Mouse (Mus musculus): ENCODE data around the gene Hist1h4f.

Hist1h4f gene

GRCm38 (mm10) chr13:23534368-23535131 lies 16.9 kb downstream of the Hist1h4f start:
- peak; percentile 57 to 76 for DNase-seq (ENCODE audit: low spot score in 2 of 2)

- peak; percentile 83 to 88 for DNase-seq (ENCODE audit: low spot score in 2 of 2)
Observed at GRCm38 (mm10) chr13:23533560-23534367, 17.7 kb downstream of the Hist1h4f start, which contains the start of gene Hist1h2af. Gene Hist1h2af (plus strand): TSS chr13:23533906.

DNA sequence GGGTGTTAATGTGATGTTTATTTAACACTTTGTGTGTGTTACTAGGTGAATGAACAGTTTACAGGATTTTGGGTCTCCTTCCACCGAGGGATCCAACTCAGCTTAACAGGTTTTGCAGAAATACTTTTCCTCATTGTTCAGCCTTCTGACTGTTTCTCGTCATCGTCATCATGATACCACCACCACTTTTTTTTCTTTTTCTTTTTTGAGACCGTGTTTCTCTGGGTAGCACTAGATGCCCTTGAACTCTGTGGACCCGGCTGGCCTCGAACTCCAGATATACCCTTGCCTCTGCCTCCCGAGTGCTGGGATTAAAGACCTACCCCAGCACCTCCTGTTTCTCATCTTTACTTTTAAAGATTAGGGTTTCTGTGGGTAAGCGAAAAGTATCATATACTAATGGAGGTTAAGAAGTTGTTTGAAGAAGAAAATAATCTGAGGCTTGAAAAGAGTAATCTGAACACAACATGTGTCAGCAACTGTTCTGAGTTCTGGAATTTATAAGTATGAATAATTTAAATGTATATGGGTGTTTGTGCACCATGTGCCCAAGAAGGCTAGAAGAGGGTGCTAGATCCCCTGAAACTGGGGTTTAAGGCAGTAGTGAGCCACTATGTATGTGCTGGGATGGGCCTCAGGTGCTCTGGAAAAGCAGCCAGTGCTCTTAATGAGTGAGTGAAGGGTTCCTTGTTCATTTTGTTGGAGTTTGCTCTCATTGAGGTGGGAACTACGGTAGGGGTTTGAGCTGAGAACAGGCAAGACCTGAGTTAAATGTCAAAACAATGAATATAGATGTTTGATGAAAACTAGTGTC lies 19.0 kb downstream of the Hist1h4f start:
- DNase-seq (ENCODE audit: low spot score in 2 of 2), result peak; percentile 51 to 71

GRCm38 (mm10) chr13:23530901-23531875 lies 20.3 kb downstream of the Hist1h4f start, which contains the start of gene Hist1h4h:
Gene Hist1h4h (plus strand): TSS chr13:23531050.
- peak; percentile 97 for DNase-seq (ENCODE audit: low spot score in 2 of 2)

- DNase-seq (ENCODE audit: low spot score in 2 of 2), result peak; percentile 72 to 84
Observed at GRCm38 (mm10) chr13:23530181-23530900, 21.1 kb downstream of the Hist1h4f start.

DNA sequence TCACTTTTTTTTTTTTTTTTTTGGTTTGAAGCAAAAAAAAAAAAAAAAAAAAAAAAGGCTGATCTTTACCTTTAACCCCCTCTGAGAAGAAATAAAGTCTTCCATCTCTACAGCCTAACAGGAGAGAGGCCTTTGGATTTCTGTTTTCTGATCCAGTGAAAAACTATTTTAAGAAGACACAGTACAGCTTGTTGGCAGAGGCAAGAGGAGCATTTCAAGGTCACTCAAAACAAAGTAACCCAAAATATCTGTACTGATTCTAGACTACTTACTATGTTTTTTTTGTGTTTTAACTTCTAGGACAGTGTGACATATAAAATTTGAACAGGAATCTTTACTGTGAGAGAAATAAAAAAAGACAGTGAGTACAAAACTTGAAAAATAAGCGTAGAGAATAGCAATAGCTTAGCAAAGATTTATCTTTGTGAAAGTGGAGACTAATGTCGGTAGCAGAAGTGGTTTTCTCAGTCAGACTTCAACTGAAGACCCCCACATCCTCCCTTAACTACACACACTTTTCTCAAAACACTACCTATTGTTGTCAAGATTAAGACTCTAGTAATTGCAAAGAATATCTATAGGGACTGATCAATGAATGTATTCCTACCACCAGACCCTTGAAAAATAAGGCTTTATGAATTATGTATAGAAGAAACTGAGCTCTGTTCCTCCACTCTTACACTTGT lies 21.8 kb downstream of the Hist1h4f start:
- no peak for DNase-seq (ENCODE audit: low spot score in 2 of 2)

- no peak for DNase-seq (ENCODE audit: low spot score in 2 of 2)
Observed at GRCm38 (mm10) chr13:23529005-23529404, 22.4 kb downstream of the Hist1h4f start.

DNA sequence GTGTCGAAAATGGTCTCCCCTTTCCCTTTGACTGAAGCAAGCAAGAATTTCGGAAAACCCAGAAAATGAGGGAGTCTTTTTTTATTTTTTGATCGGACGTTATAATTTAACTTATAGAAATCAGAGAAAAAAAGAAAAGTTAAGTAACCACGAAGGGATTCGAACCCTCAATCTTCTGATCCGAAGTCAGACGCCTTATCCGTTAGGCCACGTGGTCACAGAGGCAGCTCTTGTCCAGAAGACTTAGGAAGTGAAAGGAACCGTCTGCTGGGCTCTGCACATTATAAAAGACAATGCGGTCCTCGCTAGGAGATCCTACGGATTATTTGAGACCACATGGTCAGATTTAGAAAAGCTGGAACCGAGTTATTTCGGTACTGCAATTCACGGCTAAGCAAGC lies 25.1 kb downstream of the Hist1h4f start:
- DNase-seq (ENCODE audit: low spot score in 2 of 2), result peak; percentile 91 to 95

GRCm38 (mm10) chr13:23525901-23526300 lies 25.5 kb downstream of the Hist1h4f start:
- DNase-seq (ENCODE audit: low spot score in 2 of 2), result peak in 1 of 2 experiments; percentile 62

DNA sequence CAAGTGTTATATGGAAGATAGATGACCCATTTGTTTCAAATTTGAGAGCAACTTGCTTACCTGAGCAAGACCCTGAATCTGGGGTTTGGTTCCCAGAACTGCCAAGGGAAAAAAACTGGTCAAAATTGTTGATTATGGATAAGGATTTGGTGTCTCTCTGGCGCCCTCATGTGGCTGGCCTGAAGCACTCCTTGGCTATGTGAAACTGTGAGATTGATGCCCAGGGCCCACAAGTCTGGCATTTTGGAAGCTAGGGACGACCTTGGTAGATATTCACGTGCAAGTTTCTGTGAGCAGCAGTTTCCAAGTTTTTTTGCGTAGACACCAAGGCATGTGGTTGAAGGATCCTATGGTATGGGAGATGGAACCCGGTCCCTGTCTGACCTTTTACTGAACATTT lies 26.8 kb downstream of the Hist1h4f start:
- peak; percentile 77 to 92 for DNase-seq (ENCODE audit: low spot score in 2 of 2)

GRCm38 (mm10) chr13:23523976-23524375 lies 27.5 kb downstream of the Hist1h4f start:
- DNase-seq (ENCODE audit: low spot score in 2 of 2), result no peak

- DNase-seq (ENCODE audit: low spot score in 2 of 2), result peak; percentile 84 to 92
Observed at GRCm38 (mm10) chr13:23521703-23522102, 29.7 kb downstream of the Hist1h4f start.

DNA sequence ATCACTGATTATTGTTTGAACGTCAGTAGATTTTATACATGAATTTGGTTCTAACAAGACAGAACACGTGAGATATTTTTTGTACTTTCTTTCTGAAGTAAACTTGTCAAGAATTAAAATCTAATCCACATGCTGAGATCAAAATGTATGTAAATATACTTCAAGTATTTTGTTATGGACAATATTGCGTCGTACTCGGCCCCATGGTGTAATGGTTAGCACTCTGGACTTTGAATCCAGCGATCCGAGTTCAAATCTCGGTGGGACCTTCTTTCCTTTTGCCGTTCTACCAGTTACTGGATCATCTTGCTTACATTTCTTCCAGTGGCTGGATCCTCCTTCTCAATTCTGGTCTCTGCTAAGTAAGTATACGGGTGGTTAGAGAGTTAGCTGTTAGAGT lies 32.0 kb downstream of the Hist1h4f start:
- peak; percentile 80 to 91 for DNase-seq (ENCODE audit: low spot score in 2 of 2)

GRCm38 (mm10) chr13:23518885-23519284 lies 32.6 kb downstream of the Hist1h4f start:
- DNase-seq (ENCODE audit: low spot score in 2 of 2), result peak; percentile 87 to 93

- DNase-seq (ENCODE audit: low spot score in 2 of 2), result no peak
Observed at GRCm38 (mm10) chr13:23518295-23518603, 33.2 kb downstream of the Hist1h4f start.

DNA sequence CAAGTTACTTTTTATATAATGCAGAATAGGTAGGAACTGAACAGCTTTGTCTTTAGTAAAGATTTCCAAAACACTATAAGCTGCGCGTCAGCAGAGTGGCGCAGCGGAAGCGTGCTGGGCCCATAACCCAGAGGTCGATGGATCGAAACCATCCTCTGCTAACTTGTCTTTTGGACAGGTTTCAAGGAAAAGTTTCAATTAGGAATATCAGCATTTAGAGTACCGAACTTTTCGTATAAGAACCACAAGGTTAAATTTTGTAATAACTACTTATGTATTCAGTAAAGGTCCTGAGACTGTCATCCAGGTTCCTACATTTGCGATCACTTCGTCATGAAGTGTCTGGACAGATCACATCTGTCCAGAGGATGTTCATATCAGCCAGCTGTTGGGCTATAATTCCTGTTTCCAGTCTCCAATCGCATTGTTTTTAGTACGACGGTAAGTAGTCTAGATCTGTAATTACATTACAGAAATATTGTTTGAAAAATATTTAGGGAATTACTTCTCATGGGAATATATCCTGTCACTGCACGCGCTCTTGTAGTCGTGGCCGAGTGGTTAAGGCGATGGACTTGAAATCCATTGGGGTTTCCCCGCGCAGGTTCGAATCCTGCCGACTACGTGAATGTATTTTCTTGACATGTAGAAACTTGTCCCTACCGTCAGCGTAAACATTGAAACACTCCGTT lies 33.7 kb downstream of the Hist1h4f start:
- DNase-seq (ENCODE audit: low spot score in 2 of 2), result peak; percentile 94 to 97

DNA sequence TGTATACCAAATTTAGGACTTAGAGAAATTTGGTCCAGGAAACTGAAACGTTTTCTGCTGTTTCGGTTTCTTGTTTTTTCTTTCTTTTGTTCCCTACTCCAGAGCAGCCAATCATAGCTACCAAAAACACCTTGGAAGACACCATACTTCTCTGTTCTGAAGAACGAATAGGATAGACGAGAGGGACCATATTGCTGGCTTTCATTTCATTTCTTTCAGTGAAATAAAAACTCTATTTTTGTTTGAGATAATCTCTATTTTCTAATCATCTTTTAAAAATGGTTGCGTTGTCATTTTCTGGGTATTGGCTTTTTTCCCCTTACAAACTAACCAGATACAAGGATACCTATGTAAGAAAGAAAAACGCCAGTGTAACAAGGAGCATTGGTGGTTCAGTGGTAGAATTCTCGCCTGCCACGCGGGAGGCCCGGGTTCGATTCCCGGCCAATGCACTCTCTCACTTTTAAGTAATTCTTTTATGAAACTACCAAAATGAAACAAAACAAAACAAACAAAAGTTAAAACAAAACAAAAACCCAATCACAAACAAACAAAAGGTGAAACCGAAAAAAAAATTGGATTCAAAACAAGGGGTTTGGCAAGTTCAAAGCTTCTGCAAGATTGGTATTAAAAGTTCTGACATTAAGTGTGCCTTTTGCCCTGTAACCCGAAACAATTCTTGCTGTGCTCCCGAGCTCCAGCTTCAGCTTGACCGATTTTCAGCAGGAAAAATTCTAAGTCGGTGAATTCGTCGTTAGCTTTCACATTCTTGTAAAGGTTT lies 34.4 kb downstream of the Hist1h4f start:
- peak; percentile 77 to 91 for DNase-seq (ENCODE audit: low spot score in 2 of 2)
